Mouse (Mus musculus): ENCODE results near the gene Dpp6. TPM values are rescaled to one million over a fixed set of nuclear protein-coding genes. Genes with fewer than 3 reads are reported as not detected.

Gene Dpp6
- total and polyA plus RNA-seq, 3 experiments = not detected

DNA sequence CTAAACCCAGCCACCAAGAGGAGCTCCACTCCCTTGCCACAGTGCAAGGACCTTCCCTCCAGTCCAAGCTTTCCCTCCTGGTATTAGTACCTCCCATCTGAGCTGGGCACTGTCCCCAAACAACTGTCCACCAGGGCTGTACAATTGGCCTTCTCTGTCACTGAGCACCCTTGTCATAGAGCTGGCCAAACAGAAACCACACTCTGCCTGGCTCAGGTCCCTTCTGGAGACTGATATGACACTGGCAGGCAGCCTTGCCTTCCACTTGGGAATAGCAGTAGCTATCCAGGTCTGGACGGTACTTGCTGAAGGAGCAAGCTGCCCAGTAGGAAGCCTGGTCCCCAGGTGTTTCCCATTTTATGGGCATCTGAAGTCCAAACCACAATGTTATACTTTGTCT is 806.9 kb downstream of the Dpp6 start:
- no peaks in the 10 kb centered on the region for H3K36me3 ChIP-seq (ENCODE audit: control insufficient read depth in 1 of 2, insufficient read depth in 2 of 2, low read length in 2 of 2)
- no peak for TF ChIP-seq ETS1 (IDR thresholded peaks at IDR 0.05; ENCODE audit: low read depth, low read length)
- no peak for TF ChIP-seq MXI1 (IDR thresholded peaks at IDR 0.05; ENCODE audit: low read depth, low read length)
- TF ChIP-seq GATA1 (IDR thresholded peaks at IDR 0.05; ENCODE audit: low read depth, low read length) = no peak
- TF ChIP-seq HCFC1 (IDR thresholded peaks at IDR 0.05; ENCODE audit: low read depth, low read length) = no peak
- no peak for TF ChIP-seq E2F4 (IDR thresholded peaks at IDR 0.05; ENCODE audit: borderline replicate concordance, low read depth, low read length)
- TF ChIP-seq SIN3A (IDR thresholded peaks at IDR 0.05; ENCODE audit: low read length) = no peak
- no peak for TF ChIP-seq GABPA (IDR thresholded peaks at IDR 0.05; ENCODE audit: low read depth, low read length)
- H3K4me3 ChIP-seq (ENCODE audit: control insufficient read depth in 1 of 2, insufficient read depth in 1 of 2, low read depth in 2 of 2, low read length in 2 of 2) = no peak overlapping the region
- no peak overlapping the region for H3K27ac ChIP-seq (ENCODE audit: control insufficient read depth, low read depth, low read length)
- DNase-seq (ENCODE audit: low read depth, low spot score) = no peak
- H3K27me3 ChIP-seq (ENCODE audit: control insufficient read depth in 1 of 2, insufficient read depth in 2 of 2, low read length in 2 of 2) = no peaks in the 10 kb centered on the region
- H3K4me1 ChIP-seq (ENCODE audit: control insufficient read depth in 1 of 2, insufficient read depth in 2 of 2, low read length in 2 of 2) = no peaks in the 10 kb centered on the region
- no peaks in the 10 kb centered on the region for H3K79me2 ChIP-seq (ENCODE audit: control insufficient read depth, insufficient read depth, low read length, poor library complexity)
- H3K9ac ChIP-seq (ENCODE audit: control insufficient read depth, low read depth, low read length, poor library complexity, severe bottlenecking) = no peak overlapping the region
- H3K9me3 ChIP-seq (replicated peaks; ENCODE audit: insufficient read depth, low read length) = peaks cover 2% of the 10 kb centered on the region

DNA sequence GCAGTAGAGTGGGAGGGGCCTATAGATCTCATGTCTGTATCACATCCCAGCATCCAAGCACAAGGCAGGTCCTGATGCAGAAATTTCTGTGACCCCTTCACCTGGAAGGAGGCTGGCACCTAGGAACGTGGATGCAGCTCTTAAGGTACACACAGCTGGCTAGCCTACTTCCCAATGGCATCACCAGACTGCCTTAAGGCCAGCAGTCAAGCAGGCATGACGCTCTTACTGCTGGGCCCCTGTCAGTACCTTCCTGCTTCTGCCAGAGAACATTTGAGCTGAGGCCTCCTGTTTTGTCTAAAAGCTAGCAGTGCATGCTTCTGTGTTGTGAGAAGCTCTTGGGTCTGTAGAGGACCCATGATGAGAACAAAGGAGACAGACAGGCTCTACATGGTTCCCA is 815.1 kb downstream of the Dpp6 start:
- DNase-seq (ENCODE audit: low read depth, low spot score) = no peak
- Histone ChIP-seq H3K4me1 (ENCODE audit: control insufficient read depth in 1 of 2, insufficient read depth in 2 of 2, low read length in 2 of 2) (no peaks in the 10 kb centered on the region), H3K9ac (ENCODE audit: control insufficient read depth, low read depth, low read length, poor library complexity, severe bottlenecking) (no peak overlapping the region), H3K27ac (ENCODE audit: control insufficient read depth, low read depth, low read length) (no peak overlapping the region), H3K79me2 (ENCODE audit: control insufficient read depth, insufficient read depth, low read length, poor library complexity) (no peaks in the 10 kb centered on the region), H3K27me3 (ENCODE audit: control insufficient read depth in 1 of 2, insufficient read depth in 2 of 2, low read length in 2 of 2) (no peaks in the 10 kb centered on the region), H3K36me3 (ENCODE audit: control insufficient read depth in 1 of 2, insufficient read depth in 2 of 2, low read length in 2 of 2) (no peaks in the 10 kb centered on the region), H3K4me3 (ENCODE audit: control insufficient read depth in 1 of 2, insufficient read depth in 1 of 2, low read depth in 2 of 2, low read length in 2 of 2) (no peak overlapping the region), H3K9me3 (replicated peaks; ENCODE audit: insufficient read depth, low read length) (no peaks in the 10 kb centered on the region)
- TF ChIP-seq MYB (IDR thresholded peaks at IDR 0.05; ENCODE audit: low read depth, low read length) (no peak), RAD21 (IDR thresholded peaks at IDR 0.05; ENCODE audit: low read depth, low read length) (no peak), TBP (IDR thresholded peaks at IDR 0.05; ENCODE audit: low read depth, low read length) (no peak), NRF1 (IDR thresholded peaks at IDR 0.05; ENCODE audit: insufficient read depth, low read depth, low read length, poor library complexity, severe bottlenecking) (no peak), KAT2A (conservative IDR thresholded peaks at IDR 0.05; ENCODE audit: low read depth, low read length) (no peak), E2F4 (IDR thresholded peaks at IDR 0.05; ENCODE audit: borderline replicate concordance, low read depth, low read length) (no peak), EP300 (IDR thresholded peaks at IDR 0.05; ENCODE audit: low read depth in 1 of 2, low read length in 2 of 2) (no peak), HCFC1 (IDR thresholded peaks at IDR 0.05; ENCODE audit: low read depth, low read length) (no peak), ZNF384 (IDR thresholded peaks at IDR 0.05; ENCODE audit: low read depth, low read length) (no peak), ZMIZ1 (IDR thresholded peaks at IDR 0.05; ENCODE audit: low read depth, low read length) (no peak), MYC (IDR thresholded peaks at IDR 0.05; ENCODE audit: low read depth, low read length) (no peak), ZKSCAN1 (IDR thresholded peaks at IDR 0.05; ENCODE audit: low read depth, low read length) (no peak), TCF12 (IDR thresholded peaks at IDR 0.05; ENCODE audit: low read depth, low read length) (no peak)

Data from MEL (cell line).